Mouse (Mus musculus): Measurements from ENCODE around the gene Zbtb25.
A peak's percentile ranks its signal among the peaks of the same experiment; 100 is the strongest.

The Zbtb25 gene

DNA sequence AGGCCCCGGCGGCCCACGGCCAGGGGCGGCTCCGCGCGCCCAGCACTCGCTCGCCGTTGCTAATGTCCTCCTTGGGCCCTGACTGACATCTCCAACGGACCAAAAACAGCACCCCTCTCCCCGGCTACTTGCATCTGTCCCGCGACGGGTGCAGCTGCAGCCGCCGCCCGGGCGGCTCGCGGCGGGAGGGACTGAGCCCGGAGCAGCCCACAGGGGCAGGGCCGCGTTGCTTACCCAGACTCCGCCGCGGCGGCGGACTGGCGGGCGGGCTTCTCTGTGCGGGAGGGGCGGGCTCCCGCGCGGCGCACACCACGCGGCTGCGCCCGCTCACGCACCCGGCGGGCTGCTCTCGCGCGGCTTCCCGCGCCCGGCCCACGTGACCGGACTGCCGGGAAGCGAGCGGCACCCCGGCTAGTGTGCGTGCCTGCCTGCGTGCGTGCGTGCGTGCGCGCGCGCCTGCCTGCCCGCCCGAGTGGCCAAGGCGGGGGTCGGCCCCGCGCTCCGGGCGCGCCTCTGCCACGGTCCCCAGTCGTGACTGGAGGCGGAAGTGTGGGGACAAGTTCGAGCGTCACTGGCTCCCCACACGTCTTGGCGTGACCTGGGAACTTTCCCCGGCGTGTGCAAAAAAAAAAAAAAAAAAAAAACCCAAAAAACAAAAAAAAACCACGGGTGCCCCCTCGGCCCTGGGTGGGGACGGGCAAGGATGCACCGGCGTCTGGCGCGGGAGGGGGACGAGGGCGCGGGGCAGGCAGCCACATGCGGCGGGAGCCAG is at the start of gene Zbtb25:
TSS of gene Zbtb25 (minus strand) at position 397 of the 772 bp plus-strand sequence.
- DNase-seq: peak; percentile 90 to 95

- DNase-seq: no peak
These were observed 48.9 kb upstream of the Zbtb25 start for GRCm38 (mm10) chr12:76418346-76418745.

GRCm38 (mm10) chr12:76417433-76417854 is 48.0 kb upstream of the Zbtb25 start, which contains the start of gene Ppp1r36:
Gene Ppp1r36, plus strand, starts transcription at chr12:76417538.
- DNase-seq: no peak

DNA sequence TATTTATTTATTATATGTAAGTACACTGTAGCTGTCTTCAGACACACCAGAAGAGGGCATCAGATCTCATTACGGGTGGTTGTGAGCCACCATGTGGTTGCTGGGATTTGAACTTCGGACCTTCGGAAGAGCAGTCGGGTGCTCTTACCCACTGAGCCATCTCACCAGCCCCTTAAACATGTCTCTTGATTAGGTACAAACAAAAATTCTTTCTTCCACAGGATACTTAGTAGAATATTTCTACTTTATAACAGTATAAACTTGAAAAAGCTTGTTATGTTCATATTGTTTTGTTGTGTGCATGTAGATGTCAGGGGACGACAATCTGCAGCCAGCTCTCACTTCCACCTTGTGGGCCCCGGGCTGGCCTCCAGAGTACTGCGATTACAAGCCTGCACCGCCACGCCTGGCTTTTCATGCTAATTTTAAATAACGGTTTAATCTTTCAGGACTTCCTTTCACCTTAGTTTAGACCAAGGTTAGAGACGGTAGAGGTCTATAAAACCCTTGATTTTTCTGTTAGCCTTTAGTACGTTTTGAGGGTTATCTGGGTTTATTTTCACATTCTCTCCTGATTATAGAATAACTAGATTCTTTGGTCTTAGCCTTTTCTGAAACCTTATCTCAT is 46.1 kb upstream of the Zbtb25 start:
- no peak for DNase-seq

GRCm38 (mm10) chr12:76409166-76409565 is 39.8 kb upstream of the Zbtb25 start:
- no peak for DNase-seq

- DNase-seq: no peak
These were observed 37.8 kb upstream of the Zbtb25 start for GRCm38 (mm10) chr12:76407184-76407583.

GRCm38 (mm10) chr12:76405971-76406370 is 36.6 kb upstream of the Zbtb25 start:
- DNase-seq: peak in 1 of 2 experiments; percentile 17

- peak; percentile 34 to 45 for DNase-seq
These were observed 36.0 kb upstream of the Zbtb25 start for GRCm38 (mm10) chr12:76405183-76405970.

- DNase-seq: no peak
These were observed 35.4 kb upstream of the Zbtb25 start for GRCm38 (mm10) chr12:76404836-76405182.

DNA sequence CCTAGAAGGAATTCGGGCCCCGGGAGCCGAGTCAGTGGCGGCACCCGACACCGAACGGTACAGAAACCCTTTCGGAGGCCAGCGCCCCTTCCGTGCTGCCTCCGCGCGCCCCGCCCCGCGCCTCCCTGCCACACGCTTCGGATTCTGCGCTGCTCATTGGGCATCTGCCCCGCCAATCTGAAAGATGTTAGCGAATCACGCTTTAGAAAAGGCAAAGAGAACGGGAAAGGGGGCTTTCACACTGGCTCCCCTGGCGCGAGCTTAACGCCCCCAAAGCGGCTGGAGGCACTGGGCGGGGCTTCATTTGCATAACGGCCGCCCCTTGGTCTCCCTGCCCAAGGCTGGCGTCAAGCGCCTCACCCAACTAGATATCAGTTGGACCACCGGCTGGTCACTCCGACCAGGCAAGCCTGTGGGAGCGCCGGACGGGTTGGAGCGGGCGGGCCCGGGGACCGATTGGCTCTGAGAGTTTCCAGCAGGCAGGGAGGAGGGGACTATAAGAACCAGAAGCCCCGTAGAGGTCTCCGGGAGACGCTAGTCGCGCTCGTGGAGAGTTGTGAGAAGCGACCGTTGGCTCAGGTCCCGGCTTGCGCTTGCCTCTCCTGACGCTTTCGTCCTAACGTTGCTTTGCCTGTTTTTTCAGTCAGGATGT is 34.6 kb upstream of the Zbtb25 start, which contains the start of gene Hspa2:
TSS of gene Hspa2 (plus strand) at position 291 of the 652 bp plus-strand sequence.
- peak; percentile 99 to 100 for DNase-seq

DNA sequence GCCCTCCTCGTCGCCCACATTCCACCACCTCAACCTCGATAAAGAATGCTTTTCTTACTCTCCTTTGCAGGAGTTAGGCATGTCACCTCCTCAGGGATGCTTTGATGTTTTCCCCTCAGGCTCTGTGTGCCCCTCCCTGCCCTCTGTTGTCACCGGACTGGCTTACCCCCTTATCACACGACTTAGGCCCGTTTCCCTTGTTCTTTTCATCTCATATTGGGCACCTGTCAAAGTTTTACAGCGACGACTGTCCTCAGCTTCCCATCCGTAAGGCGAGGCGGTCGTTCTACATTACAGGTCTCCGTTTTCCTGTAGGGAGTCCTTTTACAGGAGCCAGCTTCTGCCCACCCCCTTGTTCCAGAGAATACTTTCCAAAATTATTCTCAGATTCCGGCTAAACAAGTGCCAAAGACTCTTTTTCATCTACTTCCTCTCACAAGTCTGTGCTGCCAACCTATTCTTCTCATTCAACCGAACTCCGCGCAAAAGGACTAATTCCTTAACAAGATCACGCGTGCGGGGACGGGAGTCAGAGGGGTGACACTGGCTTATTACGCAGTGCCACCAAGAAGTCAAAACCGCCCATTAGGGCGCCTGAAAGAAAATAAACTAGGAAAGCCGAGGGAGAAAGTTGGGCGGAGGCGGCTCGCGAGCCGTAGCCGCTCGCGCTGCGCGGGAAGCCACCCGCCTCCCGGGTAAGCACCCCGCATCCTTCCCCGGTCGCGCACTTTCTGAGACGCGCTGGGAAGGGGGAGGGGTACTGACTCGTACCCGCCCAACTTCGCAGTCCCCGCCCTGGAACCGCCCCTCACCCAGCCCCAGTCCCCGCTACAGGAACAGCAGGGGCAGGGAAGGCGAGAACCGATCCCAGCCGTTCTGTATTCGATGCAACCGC is 33.8 kb upstream of the Zbtb25 start:
- DNase-seq: peak; percentile 25 to 90

GRCm38 (mm10) chr12:76401674-76402073 is 32.3 kb upstream of the Zbtb25 start:
- no peak for DNase-seq

- no peak for DNase-seq
These were observed 27.9 kb upstream of the Zbtb25 start for GRCm38 (mm10) chr12:76397281-76397680.

DNA sequence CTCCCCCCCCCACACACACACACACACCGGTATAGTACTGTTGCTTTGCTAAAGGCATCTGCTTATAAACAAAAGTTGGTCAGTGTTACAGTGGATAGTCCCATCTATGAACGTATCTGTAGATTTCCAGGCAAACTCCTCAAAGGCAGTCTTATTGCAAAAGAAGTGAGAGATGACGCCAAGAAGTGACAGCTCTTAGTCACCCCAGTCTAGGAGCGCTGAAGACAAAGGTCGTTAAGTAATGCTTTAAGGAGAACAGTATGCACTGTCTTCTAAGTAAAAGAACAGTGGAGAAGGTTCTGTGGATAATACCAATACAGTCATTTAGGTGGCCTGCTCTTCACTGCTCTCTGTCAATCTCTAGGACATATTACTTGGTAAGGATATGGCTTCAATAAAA is 23.6 kb upstream of the Zbtb25 start:
- no peak for DNase-seq

DNA sequence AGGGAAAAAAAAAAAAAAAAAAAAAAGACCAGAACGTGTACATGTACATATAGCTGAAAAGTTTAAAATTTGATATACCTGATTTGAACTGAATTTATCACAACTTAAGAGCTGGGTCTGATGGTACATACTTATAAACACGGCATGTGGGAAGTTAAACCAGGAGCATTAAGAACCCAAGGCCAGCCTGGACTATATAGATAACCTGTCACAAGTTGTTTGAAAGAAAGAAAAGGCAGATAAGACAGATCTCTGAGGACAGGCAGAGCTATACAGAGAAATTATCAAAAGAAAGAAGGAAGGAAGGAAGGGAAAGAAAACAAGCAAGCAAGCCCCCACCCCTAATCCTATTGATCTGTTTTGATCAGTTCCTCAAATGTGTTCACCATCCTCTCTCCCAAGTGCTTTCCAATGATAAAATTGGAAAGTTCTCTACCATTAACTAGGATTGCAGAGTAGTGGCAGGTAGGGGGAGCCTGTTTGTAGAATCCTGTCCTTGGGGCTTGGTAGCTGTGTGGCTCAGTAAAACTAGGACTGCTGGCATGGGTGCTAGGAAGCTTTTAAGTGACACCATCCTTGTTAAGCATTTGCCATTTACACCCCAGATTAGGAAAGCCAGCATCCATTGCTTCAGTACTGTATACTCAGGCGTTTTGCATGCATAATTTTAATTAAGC is 22.3 kb upstream of the Zbtb25 start:
- no peak for DNase-seq

- DNase-seq: peak in 1 of 2 experiments; percentile 25
These were observed 19.4 kb upstream of the Zbtb25 start for GRCm38 (mm10) chr12:76388794-76389193.

DNA sequence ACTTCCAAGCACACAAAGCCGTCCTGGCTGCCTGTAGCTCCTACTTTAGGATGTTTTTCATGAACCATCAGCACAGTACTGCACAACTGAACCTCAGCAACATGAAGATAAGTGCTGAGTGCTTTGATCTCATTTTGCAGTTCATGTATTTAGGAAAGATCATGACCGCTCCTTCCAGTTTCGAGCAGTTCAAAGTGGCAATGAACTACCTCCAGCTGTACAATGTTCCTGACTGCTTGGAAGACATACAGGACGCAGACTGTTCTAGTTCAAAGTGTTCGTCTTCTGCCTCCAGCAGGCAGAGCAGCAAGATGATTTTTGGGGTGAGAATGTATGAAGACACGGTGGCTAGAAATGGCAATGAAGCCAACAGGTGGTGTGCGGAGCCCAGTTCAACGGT is 15.9 kb upstream of the Zbtb25 start:
- no peak for DNase-seq

- DNase-seq: no peak
These were observed 10.7 kb upstream of the Zbtb25 start for GRCm38 (mm10) chr12:76380151-76380550.

GRCm38 (mm10) chr12:76378556-76378955 is 9.2 kb upstream of the Zbtb25 start:
- no peak for DNase-seq

DNA sequence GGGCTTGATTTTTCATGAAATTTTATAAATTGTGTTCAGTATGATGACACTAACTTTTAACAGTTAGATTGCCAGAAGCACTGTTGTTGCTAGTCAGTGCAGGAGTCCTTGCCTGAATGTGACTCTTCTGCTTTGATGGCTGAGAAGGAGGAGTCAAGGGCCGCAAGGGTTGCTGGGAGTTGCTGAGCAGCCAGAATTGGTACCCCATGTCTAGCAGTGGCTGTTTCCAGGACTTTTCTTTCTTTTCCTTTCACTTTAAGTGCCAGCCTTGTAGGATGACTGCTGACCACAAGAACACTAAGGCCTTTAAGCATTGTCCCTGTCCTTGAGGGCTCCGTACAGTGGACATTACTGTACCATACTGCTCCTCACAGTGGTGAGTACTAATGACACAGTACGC is 8.3 kb upstream of the Zbtb25 start:
- DNase-seq: no peak

DNA sequence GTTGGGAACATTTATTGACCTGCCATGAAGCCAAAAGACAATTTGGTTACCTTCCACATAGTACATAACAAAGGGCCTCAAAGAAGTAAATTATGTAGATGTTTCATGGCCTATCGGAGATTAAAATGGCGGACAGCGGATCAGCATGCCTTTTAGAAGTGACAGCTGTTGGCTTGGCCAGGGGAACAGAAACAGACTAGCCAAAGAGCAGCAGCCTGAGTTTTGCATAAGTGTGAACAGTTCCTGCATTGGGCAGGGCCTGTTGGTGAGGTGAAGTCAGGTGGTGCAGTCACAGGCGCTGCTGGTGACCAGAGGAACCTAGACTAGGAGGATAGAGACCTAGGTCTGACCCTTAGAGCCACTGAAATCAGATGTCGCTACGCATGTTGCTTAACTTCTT is 7.7 kb upstream of the Zbtb25 start:
- DNase-seq: no peak

Measured in cerebellum, adult 18-20 months (tissue).